Mouse (Mus musculus) heart, embryonic 13.5 days (tissue): Measurements from ENCODE around the gene Prr36. TPM values are rescaled to one million over a fixed set of nuclear protein-coding genes. Genes with fewer than 3 reads are reported as not detected.
A peak's percentile ranks its signal among the peaks of the same experiment; 100 is the strongest.

Experiments
- ATAC-seq: fragments of 200-750 bp; cut with Nextera tagmentation; 2 replicates; pipeline ENCODE4 v1.8.0; 2017; ENCODE audit warnings: moderate TSS enrichment; ENCODE audit not compliant: insufficient number of reproducible peaks, low FRiP score, low TSS enrichment; ENCODE audit errors: extremely low read depth
- H3K27ac ChIP-seq: fragments of 300-500 bp; sonication (generic); replicated peaks from 2 replicates; pipeline ENCODE4 v1.5.1; 2015; ENCODE audit warnings: moderate library complexity, mild to moderate bottlenecking, inconsistent platforms
- H3K27me3 ChIP-seq: fragments of 300-500 bp; sonication (generic); replicated peaks from 2 replicates; pipeline ENCODE4 v1.6.1; 2015; ENCODE audit warnings: mild to moderate bottlenecking, inconsistent platforms
- H3K36me3 ChIP-seq: fragments of 300-500 bp; sonication (generic); 2 replicates; pipeline ENCODE4 v1.6.1; 2015; ENCODE audit warnings: mild to moderate bottlenecking, inconsistent platforms
- H3K4me1 ChIP-seq: fragments of 300-500 bp; sonication (generic); 2 replicates; pipeline ENCODE4 v1.6.1; 2015; ENCODE audit warnings: inconsistent platforms
- H3K4me2 ChIP-seq: fragments of 300-500 bp; sonication (generic); 2 replicates; pipeline ENCODE4 v1.6.1; 2015; ENCODE audit warnings: inconsistent platforms, mild to moderate bottlenecking, moderate library complexity
- H3K4me3 ChIP-seq: fragments of 300-500 bp; sonication (generic); 2 replicates; pipeline ENCODE4 v1.5.1; 2015; ENCODE audit warnings: moderate library complexity, mild to moderate bottlenecking, inconsistent platforms
- H3K9ac ChIP-seq: fragments of 300-500 bp; sonication (generic); 2 replicates; pipeline ENCODE4 v1.6.1; 2015; ENCODE audit warnings: inconsistent platforms, mild to moderate bottlenecking, moderate library complexity
- H3K9me3 ChIP-seq: fragments of 300-500 bp; sonication (generic); 2 replicates; pipeline ENCODE4 v1.6.1; 2016; ENCODE audit warnings: inconsistent platforms
- WGBS: fragments of 180-500 bp; shearing (Covaris S2); methylation state at CpG from one replicate; pipeline ENCODE4 v1.1.7; 2015; ENCODE audit warnings: mixed read lengths; 5-methylcytosine and 5-hydroxymethylcytosine counted together
- polyA plus RNA-seq: library from polyadenylated mRNA; unstranded; fragments of >200 nt; fragmentation: Nextera tagmentation; extraction: Ambion mirVana; gene quantifications from 2 replicates; pipeline ENCODE4 v1.2.1, GENCODE M21; 2015

Gene Prr36
- polyA plus RNA-seq, 1 experiment from 2014 or later, result 0.72 TPM

- Histone ChIP-seq H3K9me3 (no peaks in the 10 kb centered on the region), H3K9ac (peak within 1 kb of the TSS; percentile 90), H3K36me3 (peaks cover 32% of the 10 kb centered on the region), H3K4me3 (peak within 1 kb of the TSS; percentile 81), H3K27ac (peak within 1 kb of the TSS; percentile 98), H3K4me2 (peak within 1 kb of the TSS; percentile 85), H3K27me3 (peaks cover 17% of the 10 kb centered on the region; the same call in 1 of the 2 replicates), H3K4me1 (peaks cover 38% of the 10 kb centered on the region)
- WGBS, result under 1% methylated on average over 65 of the region's 71 CpGs
- ATAC-seq, result peak; percentile 85
Observed at GRCm38 (mm10) chr8:4238434-4239192, 21.4 kb upstream of the Prr36 start, which contains the start of the genes Map2k7 and Gm49320. TSS of gene Map2k7 (plus strand) at chr8:4238740. TSS of gene Gm49320 (plus strand) at chr8:4238865.

GRCm38 (mm10) chr8:4237814-4238433 is 20.7 kb upstream of the Prr36 start:
- H3K4me2 ChIP-seq, result peak overlapping the region; percentile 85
- H3K27me3 ChIP-seq, result peaks cover 17% of the 10 kb centered on the region; the same call in 1 of the 2 replicates
- no peak for ATAC-seq
- WGBS, result 17% methylated on average over 15 of the region's 15 CpGs
- H3K4me3 ChIP-seq, result peak overlapping the region; percentile 81
- H3K9ac ChIP-seq, result peak overlapping the region; percentile 89
- no peaks in the 10 kb centered on the region for H3K9me3 ChIP-seq
- peak overlapping the region; percentile 98 for H3K27ac ChIP-seq
- peaks cover 25% of the 10 kb centered on the region for H3K36me3 ChIP-seq
- peaks cover 38% of the 10 kb centered on the region for H3K4me1 ChIP-seq

- H3K4me1 ChIP-seq, result peaks cover 14% of the 10 kb centered on the region
- no peak overlapping the region for H3K9ac ChIP-seq
- H3K4me2 ChIP-seq, result no peak overlapping the region
- peaks cover 57% of the 10 kb centered on the region for H3K27me3 ChIP-seq
- H3K9me3 ChIP-seq, result no peaks in the 10 kb centered on the region
- 47% methylated on average over 10 of the region's 10 CpGs for WGBS
- ATAC-seq, result no peak
- H3K36me3 ChIP-seq, result no peaks in the 10 kb centered on the region
- no peak overlapping the region for H3K27ac ChIP-seq
- no peak overlapping the region for H3K4me3 ChIP-seq
Observed at GRCm38 (mm10) chr8:4230612-4231351, 13.5 kb upstream of the Prr36 start.

GRCm38 (mm10) chr8:4229784-4230183 is 12.5 kb upstream of the Prr36 start:
- no peak overlapping the region for H3K9ac ChIP-seq
- H3K4me2 ChIP-seq, result no peak overlapping the region
- no peak for ATAC-seq
- peaks cover 59% of the 10 kb centered on the region for H3K27me3 ChIP-seq
- no peak overlapping the region for H3K27ac ChIP-seq
- H3K4me1 ChIP-seq, result peaks cover 14% of the 10 kb centered on the region
- 53% methylated on average over 5 of the region's 5 CpGs for WGBS
- H3K9me3 ChIP-seq, result no peaks in the 10 kb centered on the region
- H3K36me3 ChIP-seq, result no peaks in the 10 kb centered on the region
- no peak overlapping the region for H3K4me3 ChIP-seq

- 81% methylated on average over 4 of the region's 4 CpGs for WGBS
- H3K9ac ChIP-seq, result no peak overlapping the region
- peaks cover 14% of the 10 kb centered on the region for H3K4me1 ChIP-seq
- H3K36me3 ChIP-seq, result no peaks in the 10 kb centered on the region
- H3K27ac ChIP-seq, result no peak overlapping the region
- no peak for ATAC-seq
- H3K9me3 ChIP-seq, result no peaks in the 10 kb centered on the region
- H3K4me2 ChIP-seq, result no peak overlapping the region
- H3K4me3 ChIP-seq, result no peak overlapping the region
- H3K27me3 ChIP-seq, result peaks cover 69% of the 10 kb centered on the region
Observed at GRCm38 (mm10) chr8:4227919-4228318, 10.7 kb upstream of the Prr36 start.

GRCm38 (mm10) chr8:4226739-4227347 is 9.6 kb upstream of the Prr36 start, which contains the start of gene Lrrc8e:
TSS of gene Lrrc8e (plus strand) at chr8:4226827.
- H3K9ac ChIP-seq, result peak within 1 kb of the TSS; percentile 70
- no peaks in the 10 kb centered on the region for H3K36me3 ChIP-seq
- 3% methylated on average over 33 of the region's 33 CpGs for WGBS
- peaks cover 14% of the 10 kb centered on the region for H3K4me1 ChIP-seq
- H3K9me3 ChIP-seq, result no peaks in the 10 kb centered on the region
- peak within 1 kb of the TSS; percentile 39 for H3K4me3 ChIP-seq
- H3K27me3 ChIP-seq, result peaks cover 69% of the 10 kb centered on the region
- peak within 1 kb of the TSS; percentile 65 for H3K4me2 ChIP-seq
- no peak within 1 kb of the TSS for H3K27ac ChIP-seq
- no peak for ATAC-seq

GRCm38 (mm10) chr8:4226323-4226722 is 9.1 kb upstream of the Prr36 start:
- Histone ChIP-seq H3K4me1 (peaks cover 14% of the 10 kb centered on the region), H3K9ac (peak overlapping the region; percentile 70; the same call in 1 of the 2 replicates), H3K27me3 (peaks cover 69% of the 10 kb centered on the region), H3K4me3 (peak overlapping the region; percentile 39), H3K27ac (no peak overlapping the region), H3K9me3 (no peaks in the 10 kb centered on the region), H3K36me3 (no peaks in the 10 kb centered on the region), H3K4me2 (peak overlapping the region; percentile 65)
- no peak for ATAC-seq
- 24% methylated on average over 4 of the region's 4 CpGs for WGBS

- no peak overlapping the region for H3K4me2 ChIP-seq
- H3K9ac ChIP-seq, result no peak overlapping the region
- H3K27ac ChIP-seq, result no peak overlapping the region
- H3K9me3 ChIP-seq, result no peaks in the 10 kb centered on the region
- no peak overlapping the region for H3K4me3 ChIP-seq
- no peak for ATAC-seq
- peaks cover 11% of the 10 kb centered on the region for H3K4me1 ChIP-seq
- H3K27me3 ChIP-seq, result peaks cover 76% of the 10 kb centered on the region
- no peaks in the 10 kb centered on the region for H3K36me3 ChIP-seq
Observed at GRCm38 (mm10) chr8:4222059-4222458, 4.8 kb upstream of the Prr36 start.

- Histone ChIP-seq H3K4me2 (no peak overlapping the region), H3K4me1 (peaks cover 17% of the 10 kb centered on the region), H3K27ac (no peak overlapping the region), H3K36me3 (no peaks in the 10 kb centered on the region), H3K4me3 (no peak overlapping the region), H3K9me3 (no peaks in the 10 kb centered on the region), H3K27me3 (peaks cover 76% of the 10 kb centered on the region), H3K9ac (no peak overlapping the region)
- 75% methylated on average over 3 of the region's 3 CpGs for WGBS
- no peak for ATAC-seq
Observed at GRCm38 (mm10) chr8:4219617-4220016, 2.4 kb upstream of the Prr36 start.

- Histone ChIP-seq H3K4me2 (peak overlapping the region; percentile 96), H3K9ac (peak overlapping the region; percentile 79), H3K4me1 (peaks cover 37% of the 10 kb centered on the region), H3K27me3 (peaks cover 87% of the 10 kb centered on the region), H3K36me3 (no peaks in the 10 kb centered on the region), H3K27ac (no peak overlapping the region), H3K9me3 (no peaks in the 10 kb centered on the region), H3K4me3 (peak overlapping the region; percentile 63)
- WGBS, result 8% methylated on average over 18 of the region's 18 CpGs
- ATAC-seq, result no peak
Observed at GRCm38 (mm10) chr8:4216296-4216695, 963 bp downstream of the Prr36 start.
